Mouse (Mus musculus) spleen, embryonic (tissue): Measurements from ENCODE around the gene Platr17.

ENCODE experiments used
- CTCF ChIA-PET: fragments of 350-600 bp; sonication (Branson Sonifier 250); formaldehyde crosslinking; loops from one replicate; lab custom pipeline; 2022; lab: Charles Lee

Gene Platr17

DNA sequence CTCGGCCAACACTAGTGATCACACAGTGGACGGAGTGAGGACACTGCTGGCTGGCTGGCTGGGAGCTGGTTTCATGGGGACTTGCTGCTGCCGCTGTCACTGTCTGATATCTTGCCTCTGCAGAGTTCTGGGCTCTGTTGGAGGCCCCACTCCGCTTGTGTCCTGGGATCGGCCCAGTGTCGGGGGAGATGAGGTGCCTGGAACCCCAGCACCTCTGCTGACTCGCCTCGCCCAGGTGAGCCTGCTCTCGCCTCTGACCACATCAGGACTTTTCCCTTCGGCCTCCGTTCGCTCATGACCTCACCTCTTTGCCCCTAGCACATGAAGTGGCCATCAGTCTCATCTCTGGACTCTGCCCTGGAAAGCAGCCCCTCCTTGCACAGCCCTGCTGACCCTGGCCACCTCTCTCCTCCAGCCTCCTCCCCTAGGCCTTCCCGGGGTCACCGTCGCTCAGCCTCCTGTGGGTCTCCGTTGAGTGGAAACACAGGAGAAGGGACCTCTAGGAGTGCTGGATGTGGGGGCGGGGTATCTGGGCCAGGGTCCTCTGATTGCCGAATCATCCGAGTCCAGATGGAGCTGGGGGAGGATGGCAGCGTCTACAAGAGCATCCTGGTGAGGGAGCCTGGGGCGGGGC lies 30.6 kb downstream of the Platr17 start:
- CTCF ChIA-PET: no interaction called here

DNA sequence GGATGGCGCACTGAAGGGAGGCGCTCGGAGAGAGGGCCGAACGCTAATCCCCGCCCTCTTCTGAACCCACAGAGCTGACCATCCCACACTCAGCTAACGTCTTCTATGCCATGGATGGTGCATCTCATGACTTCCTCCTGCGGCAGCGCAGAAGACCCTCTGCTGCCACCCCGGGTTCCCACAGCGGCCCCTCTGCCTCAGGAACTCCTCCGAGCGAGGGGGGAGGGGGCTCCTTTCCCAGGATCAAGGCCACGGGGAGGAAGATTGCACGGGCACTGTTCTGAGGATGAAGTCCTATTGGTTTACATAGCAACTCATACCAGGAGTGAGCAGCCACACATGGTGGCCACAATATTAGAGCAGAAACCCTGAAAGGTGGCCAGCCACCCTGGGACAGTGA lies 32.1 kb downstream of the Platr17 start:
- CTCF ChIA-PET: interaction anchor here (0.6 kb wide), 1 partner anchor 1261 kb away, joined by 4 read pairs; no protein-coding TSS in a partner anchor

DNA sequence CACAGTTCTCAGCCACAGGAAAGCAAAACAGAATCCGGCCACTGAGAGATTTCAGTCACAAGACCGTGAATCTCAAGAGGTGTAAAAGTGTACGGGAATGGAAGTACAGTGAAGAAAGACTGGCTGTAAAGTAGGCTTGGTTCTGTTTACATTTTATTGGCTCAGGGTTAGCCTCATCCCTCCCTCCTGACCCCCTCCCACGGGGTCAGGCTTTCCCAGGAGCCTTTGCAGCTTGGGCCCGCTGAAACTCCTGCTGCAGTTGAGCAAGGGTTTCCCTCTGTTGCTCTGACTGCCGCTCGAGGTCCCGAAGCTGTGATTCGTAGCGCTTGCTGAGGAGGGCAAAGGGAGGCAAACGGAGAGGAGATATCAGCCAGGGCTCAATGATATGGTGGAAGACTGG lies 33.8 kb downstream of the Platr17 start:
- CTCF ChIA-PET: no interaction called here

DNA sequence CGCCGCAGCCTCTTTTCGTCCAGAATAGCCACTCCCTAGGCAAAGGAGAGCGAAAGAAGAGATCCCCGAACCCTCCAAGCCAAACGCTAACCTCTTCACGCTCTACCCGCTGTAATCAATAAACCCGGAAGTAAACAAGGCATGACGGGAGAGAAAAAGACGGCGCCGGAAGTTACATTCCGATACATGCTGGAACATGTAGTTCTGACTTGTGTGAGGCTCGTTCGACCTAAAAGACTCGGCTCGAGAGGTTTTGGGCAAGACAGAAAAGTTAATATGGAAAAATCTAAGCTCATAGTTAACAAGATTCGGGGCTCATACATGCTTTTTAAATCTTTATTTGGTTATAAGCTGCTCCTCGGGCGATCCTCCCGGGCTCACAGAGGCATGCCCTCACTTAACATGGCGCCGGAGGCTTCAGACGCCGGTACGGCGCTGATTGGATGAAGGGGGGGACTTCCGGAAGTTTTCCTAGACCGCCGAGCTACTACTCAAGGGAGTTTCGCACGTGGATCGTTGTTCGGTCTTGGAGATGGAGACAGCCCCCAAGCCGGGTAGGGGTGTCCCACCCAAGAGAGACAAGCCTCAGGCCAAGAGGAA lies 35.4 kb downstream of the Platr17 start, which contains the start of the genes Pfdn6 and Wdr46:
Gene Pfdn6, minus strand, starts transcription at position 138 of the 600 bp plus-strand sequence.
Gene Wdr46, plus strand, starts transcription at position 455 of the 600 bp plus-strand sequence.
- CTCF ChIA-PET: interaction anchor here (0.7 to 1.4 kb wide), 4 partner anchors 10 to 211 kb away, joined by 3 read pairs; no protein-coding TSS in a partner anchor

DNA sequence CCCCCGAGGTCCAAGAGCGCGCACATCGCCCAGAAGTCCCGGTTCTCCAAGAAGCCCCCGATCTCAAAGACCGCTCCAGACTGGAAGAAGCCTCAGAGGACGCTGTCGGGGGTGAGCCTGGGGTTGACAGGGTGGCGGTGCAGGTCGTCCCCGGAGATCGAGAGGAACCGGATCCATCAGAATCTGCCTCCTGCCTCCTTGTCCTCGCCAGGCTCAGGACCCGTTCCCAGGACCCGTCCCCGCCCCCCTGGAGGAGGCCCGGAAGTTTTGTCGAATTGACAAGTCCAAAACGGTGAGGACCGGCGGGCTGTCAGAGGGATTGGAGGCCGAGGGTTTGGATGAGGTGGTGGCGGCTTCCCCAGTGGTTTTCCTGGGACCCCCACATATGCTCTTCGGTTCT lies 36.0 kb downstream of the Platr17 start:
- CTCF ChIA-PET: interaction anchor here (0.8 to 1.4 kb wide), 2 partner anchors 10 to 15 kb away, joined by 3 read pairs; no protein-coding TSS in a partner anchor

DNA sequence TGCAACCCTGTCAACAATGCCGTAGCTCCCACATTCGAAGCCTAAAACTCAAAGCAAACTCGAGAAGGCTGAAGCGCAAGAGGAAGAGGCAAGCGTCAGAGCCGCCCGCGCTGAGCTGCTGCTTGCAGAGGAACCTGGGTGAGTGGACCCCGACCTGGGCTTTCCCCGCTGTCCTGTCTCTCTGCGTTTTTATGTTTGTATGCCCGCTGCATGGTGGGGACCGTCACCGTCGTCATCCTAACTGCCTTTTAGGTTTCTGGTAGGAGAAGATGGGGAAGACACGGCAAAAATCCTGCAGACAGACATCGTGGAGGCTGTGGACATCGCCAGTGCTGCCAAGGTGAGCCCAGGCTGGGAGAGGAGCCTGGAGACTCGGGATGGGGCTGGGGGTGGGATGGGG lies 36.4 kb downstream of the Platr17 start:
- CTCF ChIA-PET: interaction anchor here (0.8 to 1.4 kb wide), 2 partner anchors 9 to 15 kb away, joined by 3 read pairs; no protein-coding TSS in a partner anchor

DNA sequence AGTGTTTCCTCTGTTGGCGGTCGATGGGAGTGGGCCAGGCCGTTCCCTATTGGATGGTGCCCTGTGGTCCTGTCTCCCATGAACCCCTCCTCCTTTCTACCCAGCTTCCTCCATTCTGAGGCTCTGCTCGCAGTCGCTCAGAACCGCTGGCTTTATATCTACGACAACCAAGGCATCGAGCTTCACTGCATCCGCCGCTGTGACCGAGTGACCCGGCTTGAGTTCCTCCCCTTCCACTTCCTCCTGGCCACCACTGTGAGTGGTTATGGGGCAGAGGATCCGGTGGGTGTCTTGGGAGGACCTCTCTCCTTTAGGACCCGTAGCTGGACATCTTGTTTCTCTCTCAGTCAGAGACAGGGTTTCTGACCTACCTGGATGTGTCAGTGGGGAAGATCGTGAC lies 38.5 kb downstream of the Platr17 start:
- CTCF ChIA-PET: no interaction called here

DNA sequence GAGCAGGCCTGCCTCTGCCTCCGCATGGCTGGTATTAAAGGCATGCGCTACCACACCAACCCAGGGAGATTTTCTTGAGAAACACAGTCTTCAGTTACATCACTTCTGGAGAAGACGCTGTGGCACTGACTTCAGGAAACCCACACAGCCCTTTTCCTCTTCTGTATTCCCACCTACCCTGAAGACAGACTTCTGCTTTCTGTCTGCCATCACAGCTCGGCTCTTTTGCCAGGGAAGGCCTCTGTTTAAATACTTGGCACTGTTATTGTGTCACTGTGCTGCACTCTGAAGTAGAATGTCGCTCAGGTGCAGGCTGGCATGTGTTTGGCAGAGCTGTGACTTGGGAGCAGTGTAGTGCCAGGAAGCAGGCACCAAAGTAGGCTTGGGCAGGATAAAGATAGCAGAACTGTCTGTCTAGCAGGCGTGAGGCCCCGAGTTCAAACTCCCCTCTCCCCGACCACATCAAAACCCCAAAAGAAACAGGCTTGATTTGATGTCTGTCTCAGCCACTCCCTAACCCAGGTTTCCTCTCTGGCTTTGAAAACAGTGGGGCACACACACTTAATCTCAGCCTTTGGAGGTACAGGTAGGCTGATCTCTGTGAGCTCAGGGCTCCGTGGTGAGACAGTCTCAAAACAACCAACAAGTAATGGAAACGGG lies 42.6 kb downstream of the Platr17 start:
- CTCF ChIA-PET: no interaction called here

DNA sequence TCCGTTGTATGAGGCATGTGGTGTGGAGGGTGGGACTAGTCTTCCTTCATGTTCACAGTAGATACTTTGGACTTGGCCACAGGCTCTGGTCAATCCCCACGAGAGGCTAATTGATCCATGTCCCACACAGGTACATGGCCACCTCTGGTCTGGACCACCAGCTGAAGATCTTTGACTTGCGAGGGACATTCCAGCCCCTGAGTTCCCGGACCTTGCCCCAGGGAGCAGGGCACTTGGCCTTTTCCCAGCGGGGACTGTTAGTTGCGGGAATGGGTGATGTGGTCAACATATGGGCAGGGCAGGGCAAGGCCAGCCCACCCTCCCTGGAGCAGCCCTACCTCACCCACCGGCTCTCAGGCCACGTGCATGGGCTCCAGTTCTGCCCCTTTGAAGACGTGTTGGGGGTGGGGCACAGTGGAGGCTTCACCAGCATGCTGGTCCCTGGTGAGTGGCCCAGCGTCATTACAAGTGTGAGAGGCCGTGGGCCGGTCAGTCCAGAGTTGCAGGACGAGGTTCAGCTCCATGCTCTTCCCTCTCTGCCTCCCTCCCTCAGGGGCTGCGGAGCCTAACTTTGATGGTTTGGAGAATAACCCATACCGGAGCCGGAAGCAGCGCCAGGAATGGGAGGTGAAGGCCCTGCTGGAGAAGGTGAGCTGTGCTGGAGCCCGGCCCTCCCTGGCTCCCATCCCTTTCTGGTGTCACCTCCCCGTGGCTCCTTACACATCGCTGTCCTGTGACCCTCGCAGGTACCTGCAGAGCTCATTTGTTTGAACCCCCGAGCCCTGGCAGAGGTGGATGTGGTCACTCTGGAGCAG lies 43.4 kb downstream of the Platr17 start:
- CTCF ChIA-PET: no interaction called here

DNA sequence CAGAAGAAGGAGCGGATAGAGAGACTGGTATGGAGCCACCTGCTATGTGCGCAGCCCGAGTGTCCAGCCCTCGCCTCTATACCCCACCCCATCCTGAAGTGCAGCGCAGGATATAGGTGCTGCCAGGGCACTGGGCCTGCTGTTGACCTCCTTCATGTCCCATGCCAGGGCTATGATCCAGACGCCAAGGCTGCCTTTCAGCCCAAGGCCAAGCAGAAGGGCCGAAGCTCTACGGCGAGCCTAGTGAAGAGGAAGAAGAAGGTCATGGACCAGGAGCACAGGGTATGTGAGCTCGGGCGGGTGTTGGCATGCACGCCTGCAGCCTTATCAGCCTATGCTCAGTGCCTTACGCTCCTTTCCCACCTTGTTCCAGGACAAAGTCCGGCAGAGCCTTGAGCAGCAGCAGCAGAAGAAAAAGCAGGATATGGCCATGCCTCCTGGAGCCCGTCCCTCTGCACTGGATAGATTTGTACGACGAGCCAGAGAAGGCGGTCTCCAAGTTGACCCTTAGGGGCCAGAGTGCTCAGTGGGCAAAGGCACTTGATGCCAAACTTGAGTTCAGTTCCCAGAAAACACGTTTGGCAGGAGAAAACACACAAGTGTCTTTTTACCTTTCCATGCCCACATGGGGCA lies 44.1 kb downstream of the Platr17 start:
- CTCF ChIA-PET: no interaction called here

DNA sequence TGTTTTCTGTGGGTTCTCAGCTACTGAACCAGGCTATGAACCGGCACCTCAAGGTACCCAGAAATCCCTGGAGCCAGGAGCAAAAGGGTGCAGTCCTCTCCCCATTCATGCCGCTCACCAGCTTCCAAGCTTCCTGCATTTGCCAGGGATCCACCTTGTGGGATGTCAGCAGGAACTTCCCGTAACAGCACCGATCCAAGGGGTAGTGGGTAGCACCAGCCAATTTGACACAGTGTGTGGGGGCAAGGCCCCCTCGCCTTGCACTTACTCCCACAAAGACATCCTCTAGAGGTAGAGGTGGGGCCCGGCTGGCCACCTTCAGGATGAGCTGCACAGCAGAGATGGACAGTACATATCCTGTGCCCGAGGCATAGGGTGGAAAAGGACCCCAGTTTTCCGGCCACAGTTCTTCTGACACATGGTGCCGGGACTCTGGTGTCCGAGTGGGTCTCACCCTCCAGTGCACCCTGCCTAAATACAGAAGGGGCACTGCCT lies 45.2 kb downstream of the Platr17 start:
- CTCF ChIA-PET: interaction anchor here (0.9 kb wide), 1 partner anchor 9 kb away, joined by 3 read pairs; no protein-coding TSS in a partner anchor

DNA sequence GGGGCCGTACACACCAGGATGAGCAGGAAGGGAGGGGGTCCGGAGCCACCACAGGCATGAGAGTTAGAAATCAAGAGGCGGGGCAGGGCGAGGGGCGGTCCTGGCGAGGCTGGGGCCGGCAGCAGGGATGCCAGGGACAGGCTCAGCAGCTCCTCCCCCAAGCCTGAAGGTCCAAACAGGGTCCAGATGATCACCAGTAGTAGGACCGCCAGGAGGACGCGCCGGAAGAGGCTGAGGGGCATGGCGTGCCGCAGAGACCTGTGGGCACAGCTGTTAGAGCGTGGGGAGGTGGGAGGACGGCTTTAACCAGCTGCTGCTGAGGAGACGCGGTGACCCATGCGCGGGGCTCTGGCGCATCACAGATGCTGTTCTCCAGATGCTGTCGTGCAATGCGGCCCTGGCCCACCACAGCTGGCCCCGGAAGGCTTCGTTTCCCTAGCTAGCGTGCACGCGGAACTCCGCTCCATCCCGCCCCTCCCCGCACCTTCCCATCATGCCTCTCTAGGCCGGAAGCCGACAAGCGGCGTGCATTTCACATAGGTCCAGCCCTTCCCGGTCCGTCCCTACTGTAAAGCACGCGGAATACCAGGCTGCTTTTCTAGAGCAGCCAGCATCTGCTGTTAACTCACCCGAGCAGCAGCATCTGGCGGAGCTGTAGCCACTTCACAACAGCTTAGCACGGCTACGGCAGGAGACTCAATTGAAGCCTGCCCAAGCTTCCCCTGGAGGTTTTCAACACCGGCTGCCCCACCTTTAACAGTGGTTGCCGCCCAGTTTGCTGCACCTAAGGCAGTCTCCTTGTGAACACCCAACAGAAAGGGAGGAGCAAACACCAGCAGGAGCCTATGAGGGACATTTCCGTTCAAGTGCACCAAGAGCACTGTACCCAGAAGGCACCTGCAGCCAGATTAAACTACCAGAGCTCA lies 46.3 kb downstream of the Platr17 start, which contains the start of gene B3galt4:
Gene B3galt4, minus strand, starts transcription at position 468 of the 926 bp plus-strand sequence.
- CTCF ChIA-PET: interaction anchor here (0.7 to 0.9 kb wide), 2 partner anchors 10 to 230 kb away, joined by 3 read pairs; no protein-coding TSS in a partner anchor

DNA sequence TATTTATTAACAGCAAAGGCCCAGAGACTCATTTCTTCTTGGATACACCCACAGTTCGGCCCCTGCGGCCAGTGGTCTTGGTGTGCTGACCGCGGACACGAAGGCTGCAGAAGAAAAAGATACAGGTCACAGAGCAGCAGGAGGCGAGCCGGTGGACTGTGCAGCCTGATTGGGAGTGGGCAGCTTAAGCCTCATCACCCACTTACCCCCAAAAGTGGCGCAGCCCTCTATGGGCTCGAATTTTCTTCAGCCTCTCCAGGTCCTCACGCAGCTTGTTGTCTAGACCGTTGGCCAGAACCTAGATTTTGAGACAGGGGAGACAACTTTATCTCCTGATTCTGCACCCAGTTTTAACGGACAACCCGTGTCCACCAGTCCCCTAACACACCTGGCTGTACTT lies 47.1 kb downstream of the Platr17 start:
- CTCF ChIA-PET: interaction anchor here (0.7 kb wide), 1 partner anchor 229 kb away, joined by 3 read pairs; no protein-coding TSS in a partner anchor

DNA sequence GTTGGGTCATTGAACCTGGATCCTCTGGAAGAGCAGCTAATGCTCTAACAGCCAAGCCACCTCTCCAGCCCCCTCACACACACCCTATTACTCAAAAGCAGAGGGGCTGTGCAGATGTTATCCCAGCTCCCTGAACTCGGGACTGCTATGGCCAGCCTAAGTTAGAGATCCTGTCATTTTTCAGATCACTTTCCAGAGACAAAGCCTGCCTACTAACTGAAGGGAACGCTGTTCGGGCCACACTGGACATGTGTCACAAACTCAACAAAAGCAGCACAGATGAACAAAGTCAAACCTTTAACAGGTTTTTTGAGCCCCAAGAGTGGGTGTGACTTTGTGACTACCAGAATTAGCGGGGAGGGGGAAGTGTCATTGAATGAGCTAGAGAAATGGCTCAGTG lies 47.9 kb downstream of the Platr17 start:
- CTCF ChIA-PET: interaction anchor here (0.6 kb wide), 1 partner anchor 1073 kb away, joined by 3 read pairs; no protein-coding TSS in a partner anchor

DNA sequence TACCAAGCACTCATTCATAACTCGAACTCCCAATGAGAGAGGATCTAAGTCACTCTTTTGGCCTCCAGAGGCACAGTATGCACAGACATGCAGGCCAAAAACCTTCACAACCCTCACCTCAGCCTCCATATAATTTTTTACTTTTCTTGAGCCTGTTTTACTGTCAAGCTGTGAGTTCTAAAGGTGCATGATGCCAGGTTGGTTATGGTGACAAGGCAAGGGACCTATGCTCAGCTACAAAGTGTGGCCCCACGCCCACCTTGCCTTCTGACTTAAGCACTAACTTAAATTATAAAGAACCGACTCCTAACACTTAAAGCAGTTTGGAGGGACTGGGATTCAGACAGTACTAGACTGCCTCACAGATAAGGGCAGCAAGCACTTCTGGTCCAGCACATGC lies 48.4 kb downstream of the Platr17 start:
- CTCF ChIA-PET: interaction anchor here (0.6 kb wide), 1 partner anchor 1072 kb away, joined by 3 read pairs; no protein-coding TSS in a partner anchor

DNA sequence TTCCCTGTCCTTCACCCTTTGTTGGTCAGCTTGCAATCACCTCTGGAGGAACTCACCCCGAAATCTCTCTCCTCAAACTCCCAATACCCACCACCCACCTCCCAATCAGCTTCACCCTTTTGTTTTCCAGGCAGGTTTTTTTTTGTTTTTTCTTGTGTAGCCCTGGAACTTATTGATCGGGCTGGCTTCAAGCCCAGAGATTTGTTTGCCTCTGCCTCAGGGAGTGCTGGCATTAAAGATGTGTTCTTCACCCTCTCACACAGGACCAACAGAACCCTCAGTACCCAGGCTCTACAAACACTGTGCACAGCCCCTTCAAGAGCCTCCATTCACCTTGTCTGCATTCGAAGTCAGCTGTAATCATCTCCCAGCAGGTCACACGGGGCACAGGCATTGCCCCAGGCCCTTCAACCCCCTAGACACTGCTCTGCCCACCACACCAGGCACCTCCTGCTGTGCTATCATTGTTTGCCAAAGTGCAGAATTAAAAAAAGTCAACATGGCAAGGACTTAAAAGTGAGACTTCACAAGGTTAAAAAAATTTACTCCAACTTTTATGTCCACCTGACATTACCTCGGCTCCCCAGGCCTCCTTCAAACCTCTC lies 49.1 kb downstream of the Platr17 start:
- CTCF ChIA-PET: no interaction called here

DNA sequence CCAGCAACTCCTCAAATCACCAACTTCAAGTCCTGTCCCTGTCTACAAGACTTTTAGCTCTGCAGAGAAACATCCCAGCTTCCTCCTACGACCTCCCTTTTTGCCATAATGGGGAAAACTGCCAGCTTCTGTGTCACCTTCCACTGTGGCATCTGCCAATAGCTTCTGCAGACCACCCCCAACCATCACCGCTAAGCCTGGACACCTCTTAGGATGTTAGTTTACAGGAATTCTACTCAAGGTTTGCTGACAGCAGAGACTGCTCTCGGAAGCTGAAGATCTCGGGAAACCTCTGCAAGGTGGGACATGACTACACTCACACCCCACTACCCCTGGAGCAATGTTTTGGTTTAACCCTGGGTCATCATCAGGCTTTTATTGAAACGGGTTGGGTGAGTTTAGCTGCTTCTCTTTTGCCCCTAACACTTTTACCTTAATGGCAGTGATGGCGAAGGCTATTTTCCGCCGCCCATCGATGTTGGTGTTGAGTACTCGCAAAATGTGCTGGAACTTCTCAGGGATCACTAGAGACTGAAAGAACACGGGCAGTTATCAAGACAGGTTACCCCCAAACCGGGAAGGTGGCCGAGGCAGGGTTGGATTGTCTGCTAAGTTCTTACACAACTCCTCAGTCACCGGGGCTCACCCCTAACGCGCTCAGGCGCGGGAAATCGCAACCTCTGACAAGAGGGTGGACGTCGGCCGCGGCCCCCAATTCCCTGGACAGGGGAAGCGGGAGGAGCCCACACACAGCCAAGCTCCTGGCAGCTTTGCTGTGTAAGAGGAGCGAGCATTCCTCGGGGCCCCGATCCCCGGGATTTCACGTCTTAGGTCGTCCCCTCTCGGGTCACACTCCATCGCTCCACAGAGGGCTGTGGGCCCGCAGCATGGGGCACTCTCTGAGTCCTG lies 50.0 kb downstream of the Platr17 start:
- CTCF ChIA-PET: interaction anchor here (0.7 kb wide), 1 partner anchor 60 kb away, joined by 3 read pairs; no protein-coding TSS in a partner anchor
